Mouse (Mus musculus) c-Kit-negative CD71-positive TER-119-positive erythroid progenitor cells, embryonic 14.5 days (primary cell): Measurements from ENCODE around the gene Dner.

Experiments used
- DNase-seq: peaks from one replicate; pipeline ENCODE4 v3.0.0-alpha.2; 2013; ENCODE audit warnings: low read depth, low spot score

Dner gene

DNA sequence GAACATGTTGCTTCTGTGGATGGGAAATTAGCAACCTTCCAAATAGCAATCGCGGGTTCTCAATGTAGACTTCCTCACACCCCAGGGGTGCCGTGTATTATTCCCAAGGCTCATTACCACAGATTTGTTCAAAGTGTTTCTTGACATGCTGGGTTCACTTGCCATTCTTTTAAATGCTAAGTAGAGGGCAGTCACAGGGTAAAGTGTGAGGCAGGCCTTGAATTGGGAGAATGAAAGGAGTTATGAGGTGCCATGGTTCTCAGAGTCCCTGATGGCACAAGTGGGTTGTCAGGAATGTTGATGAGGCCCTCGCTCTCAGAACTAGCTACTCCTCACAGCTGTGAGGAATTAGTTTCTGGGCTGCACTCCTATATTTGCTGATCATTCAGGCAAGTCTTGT is 160.0 kb downstream of the Dner start:
- DNase-seq = no peak

DNA sequence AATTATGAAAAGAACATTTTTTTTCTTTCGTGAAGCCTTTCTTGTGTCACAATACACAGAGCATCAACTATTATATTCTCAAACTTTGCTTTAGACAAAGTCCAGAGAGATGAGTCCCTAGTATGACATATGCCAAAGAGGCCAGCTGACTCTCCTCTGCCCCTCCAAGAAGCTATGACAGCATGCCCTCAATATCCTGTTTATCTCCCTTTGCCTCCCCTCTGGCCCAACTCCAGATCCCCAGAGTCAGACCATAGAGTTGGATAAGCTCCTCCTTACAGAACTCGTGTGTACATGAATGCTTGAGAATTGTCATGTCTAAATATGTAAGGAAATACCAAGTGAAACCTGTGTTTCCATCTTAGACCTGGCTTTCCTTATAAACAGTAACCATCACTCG is 170.5 kb downstream of the Dner start:
- no peak for DNase-seq

DNA sequence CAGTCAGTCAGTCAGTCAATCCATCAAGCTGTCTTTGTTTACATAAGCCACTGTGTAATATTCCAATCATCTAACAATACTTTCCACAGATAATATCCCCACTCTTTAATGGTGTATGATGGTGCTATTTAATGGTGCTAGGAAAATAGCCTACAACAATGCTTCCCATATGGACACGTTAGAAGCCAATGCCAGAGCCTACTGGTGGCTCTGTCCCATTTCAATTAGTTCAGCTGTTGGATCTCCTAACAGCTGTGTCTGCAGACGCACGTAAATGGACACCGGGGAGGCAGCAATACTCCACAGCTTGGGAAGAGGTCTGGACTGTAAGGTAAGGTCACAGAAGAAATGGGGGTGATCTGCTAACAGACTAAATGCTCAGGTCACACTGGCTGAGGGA is 171.6 kb downstream of the Dner start:
- DNase-seq = no peak

DNA sequence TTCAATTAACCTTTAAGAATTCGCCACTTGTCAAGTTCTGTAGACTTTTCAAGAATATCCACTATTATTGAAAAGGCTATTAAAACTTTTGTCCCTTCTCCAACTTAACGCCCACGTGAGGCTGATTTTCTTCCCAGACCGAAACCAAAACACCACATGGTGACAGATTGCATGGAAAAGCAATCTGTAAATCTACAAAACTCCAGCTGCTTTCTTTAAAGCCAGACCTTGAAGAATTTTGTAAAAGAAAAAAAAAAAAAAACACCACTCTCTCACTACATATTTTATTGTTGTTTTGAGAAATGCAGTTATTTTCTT is 173.1 kb downstream of the Dner start:
- DNase-seq = no peak

DNA sequence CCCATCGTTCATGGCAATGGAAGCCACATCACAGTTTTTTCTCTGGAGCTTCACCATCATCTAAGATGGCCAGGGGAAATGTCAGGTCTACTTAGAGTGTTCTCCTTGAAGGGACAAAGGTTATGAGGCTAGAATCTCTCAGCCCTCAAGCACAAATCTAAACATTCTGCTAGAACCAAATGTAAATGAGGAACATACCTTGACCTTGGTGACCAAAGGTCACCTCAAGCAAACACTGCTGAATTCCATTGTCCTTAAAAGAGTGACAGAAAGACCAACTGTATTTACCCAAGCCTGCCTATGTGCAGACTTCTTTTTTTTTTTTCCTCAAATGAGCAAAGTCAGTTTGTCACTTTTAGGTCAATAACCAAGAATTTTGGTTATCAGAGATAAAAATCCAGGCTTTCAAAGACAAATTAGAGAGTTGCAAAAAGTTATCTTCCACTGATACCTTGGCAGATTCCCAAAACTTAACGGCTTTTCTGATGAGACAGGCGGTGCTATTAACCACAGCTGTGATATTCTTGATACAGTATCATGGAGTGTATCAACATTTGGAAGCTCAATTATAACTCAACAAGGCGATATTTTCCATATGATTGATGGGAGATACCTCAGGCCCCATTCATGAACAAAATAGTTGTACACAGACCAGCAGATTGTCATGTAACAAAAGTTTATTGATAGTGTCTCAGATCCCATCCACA is 173.6 kb downstream of the Dner start:
- no peak for DNase-seq

DNA sequence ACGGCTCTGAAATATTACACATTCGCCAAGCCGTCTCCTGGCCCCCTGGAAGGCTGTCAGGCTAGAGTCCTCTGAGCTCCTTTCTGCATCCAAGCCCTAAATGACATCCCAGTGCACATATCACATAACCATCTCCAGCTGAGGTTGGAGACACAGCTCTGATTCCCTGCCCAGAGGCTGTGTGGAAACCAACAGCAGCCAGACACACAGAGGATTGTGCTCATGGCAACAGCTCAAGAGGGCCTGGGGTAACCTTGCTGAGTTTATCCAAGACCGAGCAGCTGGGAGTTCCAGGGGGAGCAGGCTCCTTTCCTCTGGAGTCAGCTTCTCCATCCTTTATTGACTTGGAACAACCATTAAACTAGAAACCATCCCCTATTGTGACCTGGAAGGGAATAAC is 177.7 kb downstream of the Dner start:
- no peak for DNase-seq

DNA sequence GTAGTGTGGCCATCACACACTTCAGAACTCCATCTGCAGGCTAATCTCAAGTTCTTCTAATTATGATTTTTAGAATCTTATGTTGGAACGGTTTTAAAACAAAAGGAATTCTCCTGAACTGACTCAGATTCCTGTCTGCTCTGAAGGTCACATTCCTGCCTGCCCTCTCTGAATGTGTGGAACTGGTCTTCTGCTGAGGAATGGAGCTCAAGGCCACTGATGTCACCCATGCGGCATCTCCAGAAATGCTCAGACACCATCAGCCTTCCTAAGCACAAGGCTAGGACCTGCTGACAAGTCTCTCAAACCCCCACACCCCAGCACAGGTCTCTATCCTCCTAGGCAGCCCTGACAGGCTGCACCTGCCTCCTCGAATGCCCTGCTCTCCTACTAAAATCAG is 182.8 kb downstream of the Dner start:
- no peak for DNase-seq

DNA sequence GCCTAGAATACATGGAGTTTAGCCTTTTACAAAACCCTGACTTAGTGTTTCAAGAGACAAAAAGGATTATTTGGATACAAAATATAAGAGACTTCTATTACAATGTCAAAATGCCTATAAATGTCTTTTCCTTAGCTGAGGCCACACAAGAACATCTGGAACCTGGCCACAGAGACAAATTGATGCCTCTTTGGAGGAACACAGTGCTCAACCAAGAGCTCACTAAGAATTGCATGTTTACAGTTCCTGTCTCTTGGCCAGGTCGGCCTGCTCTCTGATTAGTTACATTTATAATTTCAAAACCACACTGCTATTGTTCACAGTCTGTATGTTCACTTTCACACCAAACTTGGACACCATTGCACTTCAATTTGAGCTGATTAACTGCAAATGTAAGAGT is 187.5 kb downstream of the Dner start:
- DNase-seq = no peak

DNA sequence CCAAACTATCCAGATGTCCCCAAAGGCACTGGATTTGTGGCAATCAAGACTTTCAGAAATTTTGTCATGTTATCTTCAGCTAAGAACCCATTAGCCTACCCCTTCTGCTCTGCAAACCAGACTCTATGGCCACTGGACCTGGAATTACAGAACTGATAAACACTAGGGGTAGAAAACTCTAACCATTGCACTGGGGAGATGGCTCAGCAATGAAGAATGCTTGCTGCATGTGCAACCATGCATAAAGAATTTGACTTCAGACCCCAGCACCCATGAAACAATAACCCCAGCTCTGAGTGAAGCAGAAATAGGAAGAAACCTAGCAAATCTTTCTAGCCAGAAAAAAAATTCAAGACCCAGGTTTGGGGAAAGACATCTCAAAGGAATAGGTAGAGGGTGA is 188.5 kb downstream of the Dner start:
- no peak for DNase-seq

DNA sequence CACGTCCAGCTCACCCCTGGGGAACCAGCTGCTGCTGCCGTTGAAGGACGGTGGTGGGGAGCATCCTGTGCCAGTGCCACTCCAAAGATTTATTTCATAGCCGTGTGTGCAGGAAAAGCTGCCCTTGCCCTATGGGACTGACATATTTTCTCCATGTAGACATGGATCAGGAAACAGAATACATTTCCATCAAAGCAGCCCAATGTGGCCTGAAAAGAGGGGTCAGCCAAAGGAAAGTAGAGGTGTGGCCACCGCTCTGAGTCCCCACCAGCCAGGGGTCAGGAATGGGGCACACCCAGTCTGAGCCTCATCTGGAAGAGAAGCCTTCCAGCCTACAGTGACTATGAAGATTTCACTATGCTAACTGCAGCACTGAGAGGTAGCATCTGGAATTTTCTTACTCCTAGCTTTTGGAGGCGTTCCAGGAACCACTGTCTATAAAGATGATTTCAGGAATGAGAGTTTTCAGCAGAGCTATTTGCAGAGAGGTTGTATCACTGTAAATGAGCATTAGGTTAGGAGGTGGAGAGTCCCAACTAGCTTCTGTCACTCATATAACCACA is 189.0 kb downstream of the Dner start:
- DNase-seq = no peak

DNA sequence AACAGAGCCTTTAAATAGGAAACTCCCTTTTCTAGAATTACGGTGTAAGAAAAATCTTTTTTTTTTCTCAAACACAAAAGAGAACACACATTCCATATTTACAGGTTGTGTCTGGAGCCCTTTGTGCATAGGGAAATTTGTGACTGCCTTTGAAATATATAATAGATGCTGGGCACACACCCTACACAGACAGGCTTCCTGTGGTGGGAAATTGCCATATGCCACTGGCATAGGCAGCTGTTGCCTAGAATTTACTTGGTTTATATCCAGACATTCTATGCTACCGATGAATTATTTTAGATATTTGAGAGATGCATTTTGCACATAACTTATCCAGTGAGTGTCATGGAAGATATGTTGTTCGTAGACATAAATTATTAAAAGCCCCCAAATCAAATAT is 195.3 kb downstream of the Dner start:
- DNase-seq = no peak

DNA sequence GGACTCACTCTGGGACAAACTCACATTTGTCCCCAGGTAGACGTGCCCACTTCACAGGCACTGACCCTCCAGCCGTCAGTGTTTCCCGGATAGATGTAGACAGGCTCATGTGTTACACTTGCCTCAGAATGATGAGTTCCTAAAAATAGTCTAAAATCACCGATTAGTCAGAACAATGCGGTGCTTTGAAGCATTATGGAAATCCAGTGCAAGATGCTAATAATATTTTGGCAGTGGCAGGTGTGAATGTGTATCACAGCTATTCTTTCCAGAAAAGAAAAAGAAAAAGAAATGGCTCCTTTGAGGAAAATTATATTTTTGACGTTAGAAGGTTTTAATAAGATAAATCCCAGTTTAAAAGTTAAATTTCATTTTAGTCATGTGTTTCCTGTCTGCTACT is 204.3 kb downstream of the Dner start:
- DNase-seq = no peak

DNA sequence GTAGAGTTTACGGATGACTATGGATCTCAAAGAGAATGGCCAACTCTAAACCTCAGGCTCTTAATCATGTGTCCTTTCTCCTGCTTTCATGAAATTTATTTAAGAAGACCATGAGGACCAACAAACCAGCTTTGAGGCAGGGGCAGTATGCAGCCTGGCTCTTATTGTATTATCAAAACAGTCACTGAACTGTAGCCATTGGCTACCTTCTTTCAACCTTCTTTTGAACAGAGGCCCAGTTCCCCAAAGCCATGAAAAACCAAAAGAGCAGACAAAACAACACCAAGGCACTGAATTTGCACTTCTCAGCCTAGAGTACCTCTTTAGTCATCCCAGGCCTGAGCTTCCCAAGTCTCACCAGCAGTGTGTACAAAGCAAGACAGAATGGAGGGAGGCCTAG is 207.5 kb downstream of the Dner start:
- DNase-seq = no peak

DNA sequence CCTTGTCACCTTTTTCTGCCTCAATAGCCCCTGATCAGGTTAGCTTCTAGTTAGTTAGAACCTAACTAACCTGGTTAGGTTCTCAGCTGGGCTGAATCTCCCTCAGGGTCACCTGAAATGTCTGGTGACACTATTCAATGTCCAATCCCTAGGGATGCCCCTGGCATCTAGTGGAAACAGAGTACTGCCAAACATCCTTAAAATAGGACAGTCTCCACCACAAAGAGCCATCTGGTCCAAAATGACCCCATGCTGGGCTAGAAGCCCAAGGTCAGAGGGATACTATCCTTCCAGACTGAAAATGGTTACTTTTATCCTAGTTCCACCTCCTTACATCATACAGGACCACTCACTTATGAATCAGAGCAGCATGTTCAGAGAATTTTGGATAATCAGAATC is 211.0 kb downstream of the Dner start:
- DNase-seq = no peak

DNA sequence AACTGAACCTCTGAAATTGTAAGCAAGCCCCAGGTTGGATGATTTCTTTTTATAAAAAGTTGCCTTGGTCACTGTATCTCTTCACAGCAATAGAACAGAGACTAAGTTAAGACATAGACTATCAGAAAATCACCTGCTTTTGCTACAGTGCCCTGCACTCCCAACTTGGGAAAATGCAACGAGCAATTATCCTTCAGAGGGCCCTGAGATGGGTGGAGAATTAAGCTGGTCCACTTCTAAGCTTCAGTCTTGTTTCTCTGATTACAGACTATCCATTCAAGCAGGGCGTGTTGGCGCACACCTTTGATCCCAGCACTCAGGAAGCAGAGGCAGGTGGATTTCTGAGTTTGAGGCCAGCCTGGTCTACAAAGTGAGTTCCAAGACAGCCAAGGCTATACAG is 211.4 kb downstream of the Dner start:
- no peak for DNase-seq

DNA sequence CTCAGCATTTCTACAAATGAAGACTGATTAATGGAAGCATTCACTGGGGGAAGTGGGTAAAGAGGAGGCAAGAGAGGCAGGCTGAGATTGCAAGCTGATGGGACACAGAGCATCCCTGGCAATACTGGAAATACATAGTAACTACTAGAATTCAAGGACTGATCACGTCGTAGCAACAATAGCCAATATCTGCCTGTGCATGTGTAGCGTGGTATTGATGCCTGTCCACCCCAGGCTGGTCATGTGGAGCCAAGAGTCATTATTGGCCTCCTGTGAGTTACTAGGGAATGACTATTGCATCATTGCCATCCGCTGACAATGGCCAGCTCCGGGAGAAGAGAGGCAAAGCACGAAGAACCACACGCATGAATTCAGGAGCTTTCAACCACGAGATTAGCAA is 216.0 kb downstream of the Dner start:
- DNase-seq = no peak

DNA sequence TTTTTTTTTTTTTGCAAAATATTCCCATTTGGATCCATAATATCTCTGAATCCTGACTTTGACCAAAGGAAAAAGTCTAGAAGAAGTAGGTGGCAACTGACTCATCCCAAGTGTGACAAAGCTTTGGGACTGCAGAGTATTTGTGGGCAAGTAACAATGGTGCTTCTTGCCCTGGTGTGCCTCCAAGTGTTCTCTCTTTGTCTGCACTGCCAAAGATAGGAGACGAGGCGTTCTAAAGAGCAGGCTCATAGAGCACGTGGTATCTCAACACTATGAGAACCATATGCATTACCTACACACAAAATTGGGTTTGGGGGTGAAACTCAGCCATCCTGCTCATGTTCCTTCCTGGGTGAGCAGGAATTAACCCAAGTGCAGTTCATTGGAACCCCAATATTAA is 221.7 kb downstream of the Dner start:
- DNase-seq = no peak

DNA sequence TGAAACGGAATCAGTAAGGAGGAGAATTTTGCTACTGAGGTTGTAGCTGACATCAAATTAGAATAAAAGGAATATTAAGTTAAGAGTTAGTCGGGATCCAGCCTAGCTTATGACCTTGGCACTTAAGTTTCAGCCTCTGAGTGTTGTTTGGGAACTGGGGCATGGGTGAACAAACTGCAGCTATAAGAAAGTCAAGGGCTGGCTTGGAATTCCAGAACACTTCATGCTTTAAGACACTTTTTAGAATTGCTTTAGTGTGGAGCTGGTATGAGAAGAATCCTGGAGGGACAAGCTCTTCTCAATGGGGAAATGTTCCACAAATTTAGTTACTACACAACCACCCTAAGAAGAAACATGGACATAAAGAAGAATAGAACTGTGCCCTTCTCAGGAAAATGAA is 223.8 kb downstream of the Dner start:
- DNase-seq = no peak

DNA sequence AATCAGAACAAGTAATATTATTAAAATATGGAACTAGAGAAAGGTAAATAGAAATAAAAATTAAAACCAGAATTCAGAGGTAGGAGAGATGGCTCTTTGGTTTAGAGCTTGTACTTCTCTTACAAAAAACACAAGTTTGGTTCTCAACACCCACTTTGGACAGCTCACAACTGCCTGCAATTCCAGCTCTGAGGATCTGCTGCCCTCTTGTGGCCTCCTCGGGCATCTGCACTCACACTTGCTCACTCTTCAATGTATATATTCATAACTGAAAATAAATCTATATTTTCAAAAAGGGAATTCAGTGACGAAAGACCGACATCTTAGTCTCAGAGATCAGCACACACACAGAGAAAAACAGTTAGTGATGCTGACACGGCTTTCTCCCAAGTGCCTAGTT is 225.7 kb downstream of the Dner start:
- DNase-seq = no peak

DNA sequence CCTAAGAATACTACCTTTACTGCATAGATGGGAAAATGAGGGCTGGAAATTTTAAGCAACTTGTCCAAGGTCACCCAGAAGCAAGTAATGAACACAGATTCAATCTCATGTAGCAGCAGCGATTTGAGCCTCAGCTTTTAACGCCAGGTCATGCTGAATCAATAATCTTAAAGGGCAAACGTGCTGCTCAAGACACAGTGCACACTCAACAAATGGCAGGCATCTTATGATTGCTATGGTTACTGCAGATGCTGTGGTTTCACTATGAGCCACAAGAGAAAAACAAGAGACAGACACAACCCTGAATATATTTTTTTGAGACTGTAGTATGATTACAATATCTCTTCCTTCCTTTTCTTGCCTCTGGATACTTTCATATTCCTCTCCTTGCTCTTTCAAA is 228.4 kb downstream of the Dner start:
- DNase-seq = no peak

DNA sequence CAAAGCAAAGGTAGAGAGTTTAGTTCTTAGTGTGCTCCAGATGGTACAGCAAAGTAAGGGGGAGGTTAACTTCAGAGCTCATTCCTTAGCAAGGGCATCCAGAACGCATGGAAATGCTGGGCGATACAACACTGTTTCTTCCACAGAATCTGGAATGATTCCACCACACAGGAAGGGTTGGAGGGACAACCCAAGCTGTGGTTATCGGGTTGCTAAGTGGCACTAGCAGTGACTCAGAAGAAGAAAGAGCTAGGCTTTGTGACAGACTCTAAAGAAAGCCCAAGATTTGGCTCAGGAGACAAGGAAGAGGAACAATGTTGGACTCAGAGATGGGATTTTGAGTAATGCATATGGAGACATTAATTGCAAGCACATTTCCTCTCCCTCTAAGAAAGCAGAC is 231.3 kb downstream of the Dner start:
- no peak for DNase-seq

DNA sequence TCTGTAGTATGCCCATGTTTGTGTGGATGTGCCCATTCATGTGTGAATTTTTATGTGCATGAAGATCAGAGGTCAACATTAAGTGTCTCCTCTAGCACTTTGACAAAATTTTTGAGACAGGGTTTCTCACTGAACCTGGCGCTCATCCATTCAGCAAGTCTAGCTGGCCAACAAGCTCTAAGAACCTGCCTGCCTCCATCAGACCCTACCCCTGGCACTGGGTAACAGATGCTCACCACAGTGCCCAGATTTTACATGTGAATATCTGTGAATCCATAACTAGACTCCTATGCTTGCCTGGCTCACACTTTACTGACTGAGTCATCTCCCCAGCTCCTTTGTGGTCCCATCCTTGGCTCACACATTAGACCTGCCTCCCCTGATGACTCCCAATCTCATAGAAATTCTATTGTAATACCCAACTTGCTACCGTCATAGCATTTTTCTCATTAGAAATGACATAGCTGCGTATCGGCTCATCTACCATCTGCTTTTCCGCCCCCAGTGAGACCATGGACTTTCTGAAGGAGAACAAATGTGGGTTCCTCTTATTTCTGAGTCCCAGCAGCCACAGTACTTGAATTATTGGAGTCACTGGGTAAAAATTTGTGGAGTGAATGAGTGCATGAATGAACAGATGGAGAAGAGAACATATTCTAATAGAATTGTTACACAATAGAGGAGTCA is 231.9 kb downstream of the Dner start:
- DNase-seq = no peak

DNA sequence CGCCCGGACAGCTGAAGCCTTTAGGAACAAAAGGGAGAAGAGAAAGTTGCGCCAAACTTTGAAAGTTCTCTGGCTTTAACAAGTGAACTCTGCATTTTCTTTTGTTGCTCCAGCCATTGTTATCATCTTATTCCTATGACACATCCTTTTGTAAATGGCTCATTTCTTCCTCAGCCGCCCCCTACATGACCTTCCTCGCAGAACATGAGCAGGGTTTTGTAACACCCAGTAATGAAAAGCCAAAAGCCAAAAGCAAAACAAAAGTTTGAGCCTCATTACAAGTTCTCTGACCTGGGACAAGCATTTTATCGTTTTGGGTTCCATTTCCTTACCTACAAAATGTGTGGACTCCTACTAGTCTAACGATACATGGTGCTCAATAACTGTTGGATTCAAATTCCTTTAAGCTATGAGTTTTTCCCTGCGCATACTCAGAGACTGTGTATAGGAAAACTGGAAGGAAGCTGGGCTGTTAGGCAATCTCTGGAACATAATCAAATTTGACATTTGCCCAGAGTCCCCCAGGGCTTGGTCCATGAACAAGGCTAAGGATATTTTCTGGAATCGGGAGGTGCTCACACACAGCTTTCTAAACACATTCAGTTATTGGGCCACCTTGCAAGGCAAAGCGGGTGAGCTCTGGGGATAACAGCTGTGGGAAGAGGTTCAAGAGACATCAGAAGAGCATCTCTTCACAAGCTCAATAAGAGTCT is 246.3 kb downstream of the Dner start:
- DNase-seq = no peak
